Mouse (Mus musculus) embryonic facial prominence, embryonic 15.5 days (tissue): ENCODE results near the gene Cyb561. TPM values are rescaled to one million over a fixed set of nuclear protein-coding genes. Genes with fewer than 3 reads are reported as not detected.

Source experiments
- ATAC-seq: fragments of 200-750 bp; cut with Nextera tagmentation; 2 replicates; pipeline ENCODE4 v1.8.0; 2017; ENCODE audit warnings: low read depth, moderate TSS enrichment; ENCODE audit not compliant: insufficient number of reproducible peaks, low FRiP score, low TSS enrichment
- H3K27ac ChIP-seq: fragments of 300-500 bp; sonication (generic); replicated peaks from 2 replicates; pipeline ENCODE4 v1.5.1; 2015; ENCODE audit warnings: mild to moderate bottlenecking, inconsistent platforms
- H3K27me3 ChIP-seq: fragments of 300-500 bp; sonication (generic); 2 replicates; pipeline ENCODE4 v1.6.1; 2015; ENCODE audit warnings: inconsistent platforms
- H3K36me3 ChIP-seq: fragments of 300-500 bp; sonication (generic); 2 replicates; pipeline ENCODE4 v1.6.1; 2015; ENCODE audit warnings: mild to moderate bottlenecking, inconsistent platforms
- H3K4me1 ChIP-seq: fragments of 300-500 bp; sonication (generic); 2 replicates; pipeline ENCODE4 v1.6.1; 2015; ENCODE audit warnings: inconsistent platforms
- H3K4me2 ChIP-seq: fragments of 300-500 bp; sonication (generic); replicated peaks from 2 replicates; pipeline ENCODE4 v1.6.1; 2015; ENCODE audit warnings: mild to moderate bottlenecking, inconsistent platforms
- H3K4me3 ChIP-seq: fragments of 300-500 bp; sonication (generic); replicated peaks from 2 replicates; pipeline ENCODE4 v1.5.1; 2015; ENCODE audit warnings: mild to moderate bottlenecking, inconsistent platforms
- H3K9ac ChIP-seq: fragments of 300-500 bp; sonication (generic); 2 replicates; pipeline ENCODE4 v1.6.1; 2015; ENCODE audit warnings: inconsistent platforms
- H3K9me3 ChIP-seq: fragments of 300-500 bp; sonication (generic); replicated peaks from 2 replicates; pipeline ENCODE4 v1.6.1; 2016; ENCODE audit warnings: inconsistent platforms
- WGBS: fragments of 180-500 bp; shearing (Covaris S2); methylation state at CpG from one replicate; pipeline ENCODE4 v1.1.7; 2015; 5-methylcytosine and 5-hydroxymethylcytosine counted together
- polyA plus RNA-seq: library from polyadenylated mRNA; unstranded; fragments of >200 nt; fragmentation: Nextera tagmentation; extraction: Ambion mirVana; gene quantifications from 2 replicates; pipeline ENCODE4 v1.2.1, GENCODE M21; 2015

Gene Cyb561
- polyA plus RNA-seq, 1 experiment from 2014 or later, result 34.6 TPM

- WGBS, result 52% methylated on average over 1 of the region's 1 CpGs
Observed at GRCm38 (mm10) chr11:105899151-105899550, 54.0 kb downstream of the Cyb561 start.

GRCm38 (mm10) chr11:105887281-105887680, 65.9 kb downstream of the Cyb561 start:
- no peak for ATAC-seq
- Histone ChIP-seq H3K4me3 (no peak overlapping the region), H3K36me3 (no peaks in the 10 kb centered on the region), H3K4me1 (no peaks in the 10 kb centered on the region), H3K27ac (no peak overlapping the region), H3K4me2 (no peak overlapping the region), H3K9me3 (no peaks in the 10 kb centered on the region), H3K27me3 (no peaks in the 10 kb centered on the region), H3K9ac (no peak overlapping the region)
- 68% methylated on average over 1 of the region's 1 CpGs for WGBS

More at GRCm38 (mm10) chr11:105899151-105899550, 54.0 kb downstream of the Cyb561 start:
- no peaks in the 10 kb centered on the region for H3K27me3 ChIP-seq
- no peak overlapping the region for H3K27ac ChIP-seq
- no peak overlapping the region for H3K4me3 ChIP-seq
- ATAC-seq, result no peak
- peaks cover 5% of the 10 kb centered on the region; the same call in 1 of the 2 replicates for H3K36me3 ChIP-seq
- no peak overlapping the region for H3K4me2 ChIP-seq
- H3K4me1 ChIP-seq, result no peaks in the 10 kb centered on the region
- H3K9me3 ChIP-seq, result no peaks in the 10 kb centered on the region
- H3K9ac ChIP-seq, result no peak overlapping the region

- H3K36me3 ChIP-seq, result no peaks in the 10 kb centered on the region
Observed at GRCm38 (mm10) chr11:105885558-105885957, 67.6 kb downstream of the Cyb561 start.

More at GRCm38 (mm10) chr11:105885558-105885957, 67.6 kb downstream of the Cyb561 start:
- Histone ChIP-seq H3K4me2 (no peak overlapping the region), H3K27ac (no peak overlapping the region), H3K4me1 (no peaks in the 10 kb centered on the region), H3K9me3 (no peaks in the 10 kb centered on the region), H3K9ac (no peak overlapping the region), H3K4me3 (no peak overlapping the region), H3K27me3 (no peaks in the 10 kb centered on the region)
- ATAC-seq, result no peak
- 89% methylated on average over 1 of the region's 1 CpGs for WGBS

Other genes starting within 250 kb of the Cyb561 start
- gene Ace, start 14.6 kb upstream of the Cyb561 start, polyA plus RNA-seq, result 1.0 and 1.3 TPM in 2 replicates
- gene Ace3, start 41.3 kb upstream of the Cyb561 start, polyA plus RNA-seq, result not detected in 2 replicates
- gene Kcnh6, start 54.8 kb upstream of the Cyb561 start, polyA plus RNA-seq, result 0.76 and 0.98 TPM in 2 replicates
- gene Dcaf7, start 83.5 kb upstream of the Cyb561 start, polyA plus RNA-seq, result 59.9 and 64.3 TPM in 2 replicates
- gene Taco1, start 112.7 kb upstream of the Cyb561 start, polyA plus RNA-seq, result 9.2 and 10.1 TPM in 2 replicates
- gene Map3k3, start 131.3 kb upstream of the Cyb561 start, polyA plus RNA-seq, result 27.5 and 27.6 TPM in 2 replicates
- gene Gm10840, start 207.5 kb upstream of the Cyb561 start, polyA plus RNA-seq, result 0.71 TPM in 1 of 2 replicates, not detected in the other
- 250 and 257 TPM in 2 replicates for gene Limd2, start 207.5 kb upstream of the Cyb561 start, polyA plus RNA-seq
- 28.4 and 29.3 TPM in 2 replicates for gene Strada, start 248.8 kb upstream of the Cyb561 start, polyA plus RNA-seq